Mouse (Mus musculus) ovary, adult 18-20 months (tissue): ENCODE measurements around the gene H2-Oa.

Source experiments
- DNase-seq: peaks from one replicate; pipeline ENCODE4 v3.0.0; 2022; ENCODE audit warnings: low spot score, mixed read lengths

Gene H2-Oa

GRCm38 (mm10) chr17:34122188-34122984, 30.2 kb downstream of the H2-Oa start, which contains the start of gene Brd2:
Gene Brd2, minus strand, starts transcription at chr17:34122634.
- DNase-seq: peak; percentile 97

GRCm38 (mm10) chr17:34123111-34123510, 31.0 kb downstream of the H2-Oa start:
- DNase-seq: no peak

GRCm38 (mm10) chr17:34123518-34123917, 31.4 kb downstream of the H2-Oa start:
- DNase-seq: no peak

- DNase-seq: no peak
Measured at GRCm38 (mm10) chr17:34124649-34125048, 32.5 kb downstream of the H2-Oa start.

- DNase-seq: no peak
Measured at GRCm38 (mm10) chr17:34126826-34127420, 34.8 kb downstream of the H2-Oa start.

- DNase-seq: peak; percentile 32
Measured at GRCm38 (mm10) chr17:34127475-34127874, 35.3 kb downstream of the H2-Oa start.

GRCm38 (mm10) chr17:34128264-34128937, 36.3 kb downstream of the H2-Oa start:
- DNase-seq: no peak

- DNase-seq: no peak
Measured at GRCm38 (mm10) chr17:34128944-34129791, 37.0 kb downstream of the H2-Oa start.

GRCm38 (mm10) chr17:34130073-34130947, 38.2 kb downstream of the H2-Oa start:
- no peak for DNase-seq

- no peak for DNase-seq
Measured at GRCm38 (mm10) chr17:34131911-34132310, 39.8 kb downstream of the H2-Oa start.

GRCm38 (mm10) chr17:34133289-34133688, 41.1 kb downstream of the H2-Oa start:
- DNase-seq: no peak

GRCm38 (mm10) chr17:34134451-34134850, 42.3 kb downstream of the H2-Oa start:
- no peak for DNase-seq

GRCm38 (mm10) chr17:34135297-34136224, 43.4 kb downstream of the H2-Oa start:
- DNase-seq: peak; percentile 94

GRCm38 (mm10) chr17:34137601-34138000, 45.5 kb downstream of the H2-Oa start:
- no peak for DNase-seq

GRCm38 (mm10) chr17:34138655-34139054, 46.5 kb downstream of the H2-Oa start:
- DNase-seq: no peak

GRCm38 (mm10) chr17:34139416-34139815, 47.3 kb downstream of the H2-Oa start:
- peak; percentile 47 for DNase-seq

- DNase-seq: no peak
Measured at GRCm38 (mm10) chr17:34140240-34140639, 48.1 kb downstream of the H2-Oa start.

GRCm38 (mm10) chr17:34141448-34141847, 49.3 kb downstream of the H2-Oa start:
- DNase-seq: no peak

GRCm38 (mm10) chr17:34142456-34143010, 50.4 kb downstream of the H2-Oa start:
- no peak for DNase-seq

GRCm38 (mm10) chr17:34143033-34143432, 50.9 kb downstream of the H2-Oa start, which contains the start of gene H2-DMb2:
Gene H2-DMb2, plus strand, starts transcription at chr17:34143307.
- no peak for DNase-seq
